Mouse (Mus musculus) frontal cortex, adult (tissue): Measurements from ENCODE around the gene Jak2.
A peak's percentile ranks its signal among the peaks of the same experiment; 100 is the strongest.

Experiments
- ATAC-seq: cut with Nextera tagmentation; 2 replicates; pipeline ENCODE4 v1.9.2; 2017; ENCODE audit warnings: mild to moderate bottlenecking, moderate library complexity, mixed read lengths; ENCODE audit not compliant: low TSS enrichment

Gene Jak2

DNA sequence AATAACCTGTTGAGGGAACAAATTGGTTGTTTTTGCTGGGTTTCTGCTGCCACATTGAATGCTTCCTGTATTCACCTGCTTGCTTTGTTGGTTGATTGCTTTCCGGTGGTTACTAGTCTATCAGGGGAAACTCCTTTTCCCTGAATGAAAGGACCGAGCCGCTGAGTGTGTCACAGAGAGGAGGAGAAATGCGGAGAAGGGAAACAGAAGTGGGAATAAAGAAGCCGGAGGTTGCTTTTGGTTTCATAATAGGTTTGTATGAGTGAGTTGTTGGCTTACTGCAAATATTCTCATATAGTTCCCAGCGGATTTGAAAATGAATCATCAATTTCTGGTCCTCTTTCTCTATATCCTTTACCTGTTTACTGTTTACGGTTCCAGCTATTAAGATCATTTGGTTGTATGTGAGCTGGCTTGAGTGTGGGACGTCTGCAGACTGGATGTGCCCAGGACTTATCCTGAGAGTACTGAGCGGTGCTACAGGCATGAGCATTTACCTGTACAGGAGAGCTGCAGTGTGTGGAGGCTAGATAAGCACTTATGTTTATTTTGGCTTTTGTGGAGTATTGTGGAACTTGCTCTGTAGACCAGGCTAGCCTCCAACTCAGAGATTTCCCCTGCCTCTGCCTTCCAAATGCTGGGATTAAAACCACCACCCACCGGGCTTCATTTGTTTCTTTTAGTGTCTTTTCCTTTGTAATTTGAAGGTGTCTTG, 1.4 kb downstream of the Jak2 start:
- ATAC-seq = no peak

DNA sequence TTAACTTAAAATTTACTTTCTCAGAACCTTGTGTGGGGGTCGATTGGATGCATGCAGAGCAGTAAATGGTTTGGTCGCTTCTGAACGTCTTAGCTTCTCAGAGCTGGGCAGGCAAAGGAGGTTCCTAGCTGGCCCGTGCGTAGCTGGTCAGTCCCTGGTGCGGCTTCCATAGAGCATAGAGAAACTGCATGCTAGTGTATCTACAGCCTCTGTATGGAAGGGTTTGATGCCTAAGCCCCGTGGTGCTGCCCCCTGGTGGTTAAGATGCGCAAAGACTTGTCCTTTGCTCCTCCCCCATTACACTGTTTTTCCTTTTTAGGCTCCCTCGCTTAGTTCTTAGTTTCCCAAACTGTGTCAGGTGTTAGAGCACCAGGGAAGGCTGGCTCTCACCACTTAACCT, 2.1 kb downstream of the Jak2 start:
- ATAC-seq = peak; percentile 56

DNA sequence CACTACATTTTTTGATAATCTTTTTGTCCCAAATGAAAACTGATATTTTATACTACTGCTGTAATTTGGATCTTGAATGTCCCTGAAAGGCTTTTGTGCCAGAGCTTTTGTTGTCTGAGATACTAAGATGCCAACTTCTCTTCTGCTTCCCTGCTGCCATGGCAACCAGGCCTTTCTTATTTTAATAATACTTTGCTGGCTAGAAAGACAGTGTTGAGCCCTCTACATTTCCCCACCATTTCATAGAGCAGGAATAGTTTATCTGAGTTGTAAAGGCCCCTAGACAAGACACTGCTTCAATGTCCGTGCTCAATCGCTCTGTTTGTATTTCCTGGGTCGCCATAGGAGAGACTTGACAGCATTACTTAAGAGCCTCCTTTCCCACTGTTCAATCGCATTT, 3.0 kb downstream of the Jak2 start:
- ATAC-seq = no peak

DNA sequence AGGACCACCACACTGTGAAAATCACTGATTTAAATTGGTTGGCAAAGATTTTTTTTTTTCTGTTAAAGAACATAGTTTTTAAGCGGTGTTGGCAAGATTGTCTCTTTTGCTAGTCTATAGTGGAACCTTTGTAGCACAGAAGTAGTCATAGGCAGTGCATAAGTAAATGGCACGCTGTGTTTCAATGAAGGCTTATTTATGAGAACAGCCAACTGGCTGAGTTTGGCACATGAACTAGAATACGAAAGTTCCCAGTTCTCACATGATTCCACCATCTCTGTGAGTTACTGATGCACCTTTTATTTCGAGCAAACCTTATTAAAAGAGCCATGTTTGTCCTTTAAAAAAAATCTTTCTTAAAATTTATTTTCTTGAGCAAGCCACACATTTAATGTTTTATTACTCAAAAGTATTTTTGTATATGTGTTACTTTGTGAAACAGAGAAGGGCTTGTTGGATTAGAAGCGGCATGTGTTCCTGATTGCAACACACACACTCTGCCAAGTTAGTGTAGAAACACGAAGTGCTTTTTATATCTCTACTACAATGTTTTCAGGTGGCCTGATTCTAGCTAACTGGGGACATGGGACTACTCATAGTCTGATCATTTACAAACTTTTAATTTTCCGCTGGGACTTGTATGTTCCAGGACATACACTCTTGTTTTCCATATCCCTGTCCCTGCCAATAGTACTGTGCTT, 3.8 kb downstream of the Jak2 start:
- ATAC-seq = no peak

DNA sequence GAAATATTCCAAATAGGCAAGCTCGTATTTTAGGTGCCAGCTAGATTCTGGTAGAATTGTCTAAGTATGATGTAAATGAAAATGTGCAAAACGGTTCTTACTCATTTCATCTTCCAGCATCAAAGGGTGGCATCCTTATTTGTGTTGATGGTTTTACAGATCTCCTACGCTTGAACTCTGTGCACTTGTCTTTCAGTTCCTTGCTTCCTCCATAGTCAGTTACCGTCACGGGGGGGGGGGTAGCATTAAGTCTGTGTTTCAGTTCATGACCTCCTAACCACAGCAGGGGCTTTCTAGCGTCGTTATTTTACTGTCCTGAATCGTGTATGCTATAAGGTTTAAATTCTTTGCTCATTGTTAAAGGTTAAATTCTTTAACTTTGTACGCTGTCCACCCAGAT, 10.0 kb downstream of the Jak2 start:
- ATAC-seq = no peak

DNA sequence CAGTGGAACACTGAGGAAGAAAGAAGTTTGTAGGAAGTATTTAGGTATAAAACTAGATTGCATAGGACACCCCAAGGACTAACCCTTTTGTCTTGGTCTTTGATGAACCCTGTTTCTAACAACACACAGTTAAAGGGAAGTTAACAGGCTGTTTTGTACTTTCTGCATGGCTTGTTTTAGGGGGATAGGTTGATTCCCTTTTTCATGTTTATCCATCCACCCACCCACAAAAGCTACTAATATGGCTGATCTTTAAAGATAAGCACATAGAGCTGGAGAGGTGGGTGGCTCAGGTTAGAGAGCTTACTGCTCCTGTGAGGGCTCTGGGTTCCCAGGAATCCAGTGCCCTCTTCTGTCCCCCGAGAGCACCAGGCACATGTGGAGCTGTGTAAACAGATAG, 11.9 kb downstream of the Jak2 start:
- ATAC-seq = no peak

DNA sequence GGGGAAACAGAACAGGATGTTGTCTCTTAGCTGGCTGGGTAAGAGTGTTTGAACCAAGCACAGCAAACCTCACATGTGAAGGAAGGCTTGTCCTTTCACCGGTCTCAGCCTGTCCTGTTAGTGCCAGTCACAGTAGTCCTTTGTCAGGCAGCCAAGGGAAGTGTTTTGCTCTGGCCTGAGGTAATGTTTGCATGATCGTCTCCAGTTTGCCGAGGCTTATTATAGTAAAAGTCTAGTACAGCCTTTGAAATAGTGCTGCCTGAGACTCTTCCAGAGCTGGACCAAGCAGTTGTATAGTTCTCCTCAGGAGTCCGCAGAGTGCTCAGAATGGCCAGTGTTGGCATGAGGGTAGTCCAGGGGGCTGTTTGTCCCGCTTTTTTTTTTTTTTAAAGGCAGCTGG, 13.9 kb downstream of the Jak2 start:
- ATAC-seq = peak; percentile 52

DNA sequence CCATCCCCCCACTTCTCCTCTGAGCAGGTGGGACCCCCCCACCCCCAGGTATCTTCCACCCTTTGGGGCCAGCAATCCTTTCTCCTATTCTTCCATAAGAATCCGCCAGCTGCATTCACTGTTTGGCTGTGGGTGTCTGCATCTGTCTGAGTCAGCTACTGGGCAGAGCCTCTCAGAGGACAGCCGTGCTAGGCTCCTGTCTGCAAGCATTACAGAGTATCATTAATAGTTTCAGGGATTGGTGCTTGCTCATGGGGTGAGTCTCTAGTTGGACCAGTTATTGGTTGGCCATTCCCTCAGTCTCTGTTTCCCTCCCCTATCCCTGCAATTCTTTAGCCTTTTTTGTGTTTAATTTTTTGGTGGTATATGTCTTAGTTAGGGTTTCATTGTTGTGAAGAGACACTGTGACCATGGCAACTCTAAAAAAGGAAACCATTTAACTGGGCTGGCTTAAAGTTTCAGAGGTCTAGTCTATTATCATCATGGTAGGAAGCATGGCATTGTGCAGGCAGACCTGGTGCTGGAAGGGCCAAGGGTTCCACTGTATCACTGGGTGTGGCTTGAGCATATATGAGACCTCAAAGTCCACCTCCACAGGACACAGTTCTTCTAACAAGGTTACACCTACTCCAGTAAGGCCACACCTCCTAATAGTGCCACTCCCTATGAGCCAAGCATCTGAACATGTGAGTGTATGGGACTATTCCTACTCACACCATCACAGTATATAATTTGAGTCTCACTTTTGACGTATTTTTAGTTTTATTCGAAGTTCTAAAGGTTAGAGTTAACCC, 15.6 kb downstream of the Jak2 start:
- no peak for ATAC-seq

DNA sequence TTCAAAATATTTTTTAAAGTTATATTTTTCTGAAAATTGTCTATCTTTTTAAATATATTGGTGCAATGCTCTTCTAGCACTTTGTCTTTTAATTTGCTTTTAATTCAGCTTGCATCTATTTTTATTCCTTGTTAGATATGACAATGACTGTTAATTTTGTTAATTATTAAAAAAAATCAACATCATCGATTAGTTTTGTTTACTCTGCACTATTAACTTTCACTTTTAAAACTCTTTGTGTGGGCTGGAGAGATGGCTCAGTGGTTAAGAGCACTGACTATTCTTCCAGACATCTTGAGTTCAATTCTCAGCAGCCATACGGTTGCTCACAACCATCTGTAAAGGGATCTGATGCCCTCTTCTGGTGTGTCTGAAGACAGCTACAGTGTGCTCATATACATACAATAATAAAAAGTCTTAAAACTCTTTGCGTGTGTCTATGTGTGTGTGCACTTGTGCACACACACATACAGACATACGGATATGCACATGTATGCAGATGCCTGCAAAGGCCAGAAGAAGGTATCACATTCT, 17.2 kb downstream of the Jak2 start:
- no peak for ATAC-seq

DNA sequence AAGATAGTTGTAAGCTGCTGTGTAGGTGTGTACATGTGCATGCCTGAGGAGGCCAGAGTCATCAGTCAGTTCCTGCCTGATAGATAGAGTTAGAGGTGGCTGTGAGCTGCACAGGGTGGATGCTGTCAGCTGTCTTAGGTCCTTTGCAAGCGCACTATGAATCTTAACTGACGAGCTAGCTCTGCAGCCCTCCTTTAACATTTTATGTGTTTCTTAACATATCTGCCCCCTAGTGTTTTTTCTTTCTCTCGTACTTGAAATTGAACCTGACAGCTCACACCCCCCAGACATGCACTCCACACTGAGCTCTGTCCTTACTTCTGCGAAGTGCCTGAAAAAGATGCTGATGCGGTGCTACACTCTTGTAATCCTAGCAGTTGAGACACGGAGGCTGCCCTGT, 18.6 kb downstream of the Jak2 start:
- peak; percentile 42 for ATAC-seq

DNA sequence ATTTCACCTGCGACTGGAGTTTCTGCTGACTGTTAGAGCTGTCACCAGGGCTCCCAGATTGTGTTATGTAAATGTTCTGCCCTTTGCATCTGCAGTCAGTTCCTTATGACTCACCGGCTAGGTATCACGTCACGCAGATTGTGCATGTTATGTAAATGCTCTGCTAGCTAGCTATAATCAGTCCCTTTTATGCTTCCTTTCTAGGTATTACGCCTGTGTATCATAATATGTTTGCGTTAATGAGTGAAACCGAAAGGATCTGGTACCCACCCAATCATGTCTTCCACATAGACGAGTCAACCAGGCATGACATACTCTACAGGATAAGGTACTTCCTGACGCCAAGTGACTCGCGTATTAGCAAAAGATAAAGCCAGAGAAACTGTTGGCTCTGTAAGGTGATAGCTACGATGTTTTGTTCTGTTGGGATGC, 19.5 kb downstream of the Jak2 start:
- ATAC-seq = peak; percentile 94

DNA sequence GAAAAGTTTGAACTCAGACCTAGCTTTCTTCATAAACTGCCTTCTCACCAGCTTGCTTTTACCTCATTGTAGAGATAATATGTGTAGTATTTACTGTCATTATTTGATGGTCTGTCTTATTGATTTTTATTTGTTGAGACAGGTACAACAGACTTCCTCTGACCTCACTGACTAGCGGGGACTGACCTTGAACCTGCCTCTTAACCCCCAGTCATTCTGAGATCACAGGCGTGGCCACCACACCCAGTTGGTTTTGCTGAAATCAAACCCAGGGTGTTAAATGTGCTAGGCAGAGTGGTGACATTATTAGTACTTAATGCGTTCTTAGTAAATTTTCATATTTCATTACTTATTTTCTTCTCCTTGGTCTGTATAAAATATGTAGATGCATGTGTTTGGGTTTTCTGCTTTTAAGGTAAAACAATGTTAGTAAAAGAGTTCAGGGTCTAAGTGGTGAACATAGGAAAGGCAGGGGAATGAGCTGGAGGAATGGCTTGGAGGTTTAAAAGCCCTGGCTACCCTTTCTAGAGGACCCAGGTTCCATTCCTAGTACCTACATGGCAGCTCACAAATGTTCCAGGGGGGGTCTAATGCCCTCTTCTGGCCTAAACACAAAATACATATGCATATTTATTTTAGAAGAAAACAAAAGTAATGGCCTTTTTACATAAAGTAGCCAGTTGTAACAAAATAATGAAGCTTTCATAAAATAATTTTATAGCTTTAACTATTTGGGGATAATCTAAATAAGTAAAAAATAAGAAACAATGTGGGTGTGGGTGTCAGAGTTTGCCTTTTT, 20.6 kb downstream of the Jak2 start:
- no peak for ATAC-seq

DNA sequence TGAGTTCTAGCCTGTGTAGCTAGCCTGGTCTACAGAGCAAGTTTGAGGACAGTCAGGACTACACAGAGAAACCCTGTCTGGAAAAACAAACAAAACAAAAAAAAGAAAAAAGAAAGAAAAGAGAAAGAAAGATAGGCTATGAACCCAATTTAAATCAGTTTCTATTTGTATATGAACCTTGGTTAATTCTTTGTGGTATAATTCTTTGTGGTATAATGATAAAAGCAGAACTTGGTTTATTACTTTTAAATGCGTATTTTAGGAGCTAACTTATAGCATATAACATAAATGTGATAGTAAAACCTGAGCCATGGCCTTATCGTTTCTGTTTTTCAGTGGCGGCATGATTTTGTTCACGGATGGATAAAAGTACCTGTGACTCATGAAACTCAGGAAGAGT, 24.8 kb downstream of the Jak2 start:
- no peak for ATAC-seq

DNA sequence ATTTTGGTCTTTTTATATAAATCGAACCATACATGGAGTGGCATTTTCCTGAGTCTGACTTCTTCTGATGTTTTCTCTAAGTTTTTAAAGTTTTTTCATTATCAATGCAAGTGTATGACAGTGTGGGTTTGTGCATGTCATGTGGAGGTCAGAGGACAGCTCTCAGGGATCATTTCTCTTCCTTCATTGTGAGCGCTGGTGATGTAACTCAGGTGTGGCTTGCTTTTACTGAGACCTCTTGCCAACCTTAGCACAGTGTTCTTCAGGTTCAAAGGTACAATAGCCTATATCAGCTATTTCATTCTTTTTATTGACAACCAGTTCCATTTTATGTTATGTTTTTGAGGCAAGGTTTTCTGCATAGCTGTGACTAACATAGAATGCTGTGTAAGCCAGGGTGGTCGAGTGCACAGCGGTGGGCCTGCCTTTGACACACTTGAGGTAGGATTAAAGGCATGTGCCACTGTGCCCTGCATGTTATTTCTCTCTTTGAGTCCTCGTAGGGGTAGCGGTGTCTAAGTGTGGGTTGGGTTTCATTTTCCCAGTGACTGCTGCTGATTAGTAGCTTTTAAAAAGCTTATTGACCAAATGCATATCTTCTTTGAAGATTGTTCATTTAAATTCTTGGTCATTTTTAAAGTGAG, 27.4 kb downstream of the Jak2 start:
- ATAC-seq = no peak

DNA sequence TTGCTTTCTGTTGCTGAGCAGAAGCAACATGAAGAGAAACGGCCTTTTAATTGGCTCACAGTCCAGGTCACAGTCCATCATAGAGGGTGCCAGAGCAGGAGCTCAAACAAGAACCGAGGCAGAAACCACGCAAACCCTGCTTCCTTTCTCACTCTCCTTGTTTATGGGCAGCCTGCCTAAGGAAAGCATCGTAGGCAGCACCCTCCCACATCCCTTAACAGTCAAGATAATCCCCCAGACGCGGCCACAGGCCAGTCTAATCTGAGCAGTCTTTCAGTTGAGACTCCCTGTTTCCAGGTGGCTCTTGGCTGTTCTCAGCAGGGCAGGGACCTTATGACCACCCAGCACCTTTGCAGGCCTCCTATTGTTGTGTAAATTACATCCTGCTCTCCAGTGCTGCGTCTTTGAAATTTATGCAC, 33.8 kb downstream of the Jak2 start:
- peak; percentile 89 for ATAC-seq

DNA sequence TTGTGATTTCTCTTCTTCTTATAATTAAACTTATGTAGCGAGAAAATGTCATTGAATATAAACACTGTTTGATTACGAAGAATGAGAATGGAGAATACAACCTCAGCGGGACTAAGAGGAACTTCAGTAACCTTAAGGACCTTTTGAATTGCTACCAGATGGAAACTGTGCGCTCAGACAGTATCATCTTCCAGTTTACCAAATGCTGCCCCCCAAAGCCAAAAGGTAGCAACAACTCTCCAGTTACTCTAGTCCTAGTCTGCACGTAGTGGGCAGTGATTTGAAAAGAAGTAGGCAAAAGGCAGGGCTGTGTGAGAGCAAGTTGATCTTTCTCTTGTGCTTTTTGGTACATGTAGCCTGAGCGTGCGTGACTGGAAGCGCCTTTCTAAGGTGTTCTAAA, 36.2 kb downstream of the Jak2 start:
- no peak for ATAC-seq

DNA sequence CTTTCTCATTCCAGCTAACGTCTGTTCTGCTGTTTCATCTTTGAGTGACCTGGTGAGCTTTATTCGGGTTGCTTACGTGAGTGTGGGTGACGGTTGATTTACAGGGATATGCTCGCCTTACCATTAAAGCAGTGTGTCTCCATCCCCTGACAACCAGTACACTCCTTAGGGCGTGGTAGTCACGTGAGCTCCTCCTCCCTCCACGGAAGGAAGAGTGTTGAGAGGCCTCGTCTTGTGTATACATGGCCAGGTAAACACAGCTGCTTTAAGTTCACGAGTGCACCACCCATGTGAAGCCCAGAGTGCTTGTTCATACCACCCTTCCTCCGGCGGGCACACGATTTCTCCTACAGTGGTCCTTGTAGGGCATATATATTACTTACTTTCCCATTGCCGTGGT, 39.9 kb downstream of the Jak2 start:
- ATAC-seq = no peak

DNA sequence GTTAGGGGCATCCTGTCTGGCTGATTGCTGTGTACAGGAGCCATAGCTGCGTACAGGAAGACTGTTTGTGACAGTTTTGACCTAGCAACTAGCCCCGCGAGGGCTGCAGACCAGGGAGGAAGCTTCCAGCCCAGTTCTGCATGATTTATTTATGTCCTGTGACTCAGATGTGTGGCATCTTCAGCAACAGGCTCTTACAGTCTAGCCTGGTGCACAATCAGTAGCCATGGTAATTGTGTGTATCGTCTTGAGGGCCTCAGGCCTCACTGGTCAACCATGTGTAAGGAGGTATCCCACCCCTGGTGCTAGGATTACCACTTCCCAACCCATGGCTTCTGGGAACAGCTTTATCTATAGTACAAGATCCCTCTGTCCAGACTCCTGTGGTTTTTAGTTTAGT, 40.9 kb downstream of the Jak2 start:
- 0 out of 2 replicates have a peak, but pooled peaks have one; percentile 28 for ATAC-seq

DNA sequence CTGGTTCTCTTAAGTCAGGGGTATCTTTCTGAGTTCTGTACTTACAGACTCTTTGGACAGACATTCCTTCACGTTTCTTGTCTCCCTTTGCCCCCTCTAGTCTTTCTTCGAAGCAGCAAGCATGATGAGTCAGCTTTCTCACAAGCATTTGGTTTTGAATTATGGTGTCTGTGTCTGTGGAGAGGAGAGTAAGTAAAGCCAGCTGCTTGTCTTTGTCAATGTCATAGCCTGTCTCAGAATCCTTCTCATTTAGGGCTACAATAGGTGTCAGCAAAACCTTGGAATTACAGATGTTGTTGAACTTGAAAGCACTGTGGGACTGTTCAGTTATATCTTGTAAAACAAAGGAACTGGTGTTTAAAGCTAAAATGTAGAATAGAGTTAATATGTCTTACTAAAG, 43.1 kb downstream of the Jak2 start:
- ATAC-seq = no peak

DNA sequence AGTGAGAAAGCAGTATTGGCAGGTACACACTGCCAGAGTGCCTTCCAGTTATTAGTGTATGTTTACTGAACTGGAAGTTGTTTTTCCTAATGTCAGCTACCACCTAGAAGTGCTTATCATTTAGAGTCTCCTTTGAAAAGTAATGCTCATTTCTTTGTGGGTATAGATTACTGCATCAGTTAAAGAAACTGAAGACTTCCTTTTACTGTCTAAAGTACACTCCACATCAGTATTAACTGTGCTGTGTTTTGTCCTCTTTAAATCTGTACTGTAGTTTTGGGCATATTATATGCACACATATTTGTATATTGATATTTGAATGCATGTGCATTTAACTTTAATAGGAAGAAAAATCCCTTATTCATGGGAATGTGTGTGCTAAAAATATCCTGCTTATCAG, 44.5 kb downstream of the Jak2 start:
- ATAC-seq = no peak

DNA sequence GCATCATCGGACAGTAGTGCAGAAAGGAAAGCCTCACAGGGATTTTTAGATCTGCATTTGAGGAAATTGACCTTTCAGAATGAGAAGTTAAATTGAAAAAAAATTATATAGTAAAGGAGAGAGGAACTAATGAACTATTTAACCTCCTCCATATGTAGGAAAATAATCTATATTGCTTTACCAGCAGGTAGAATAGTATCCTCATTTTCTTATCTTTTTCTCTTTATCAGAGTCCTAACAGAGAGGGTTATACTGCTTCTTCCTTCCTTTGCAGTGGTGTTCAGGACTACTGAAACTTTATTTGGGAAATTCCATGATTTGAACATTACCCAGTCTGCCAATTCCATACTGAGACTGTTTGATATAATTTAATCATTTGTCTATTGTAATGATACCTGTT, 45.7 kb downstream of the Jak2 start:
- ATAC-seq = no peak
